Mouse (Mus musculus): ENCODE data around the gene Gal3st2b. TPM values are rescaled to one million over a fixed set of nuclear protein-coding genes. Genes with fewer than 3 reads are reported as not detected.
"Not testable (repeated sequence)": the region's sequence is repeated elsewhere in the genome, so short reads cannot be mapped to it uniquely, and the experiment has no call there.

The Gal3st2b gene
- polyA plus RNA-seq (2012; rRNA removed), result 0.30 and 0.51 TPM in 2 replicates

GRCm38 (mm10) chr1:93918011-93918410 is at the start of gene Gal3st2b:
Gene Gal3st2b (plus strand): TSS chr1:93918311.
- not testable (repeated sequence) for DNase-seq (ENCODE audit: low read depth)

DNA sequence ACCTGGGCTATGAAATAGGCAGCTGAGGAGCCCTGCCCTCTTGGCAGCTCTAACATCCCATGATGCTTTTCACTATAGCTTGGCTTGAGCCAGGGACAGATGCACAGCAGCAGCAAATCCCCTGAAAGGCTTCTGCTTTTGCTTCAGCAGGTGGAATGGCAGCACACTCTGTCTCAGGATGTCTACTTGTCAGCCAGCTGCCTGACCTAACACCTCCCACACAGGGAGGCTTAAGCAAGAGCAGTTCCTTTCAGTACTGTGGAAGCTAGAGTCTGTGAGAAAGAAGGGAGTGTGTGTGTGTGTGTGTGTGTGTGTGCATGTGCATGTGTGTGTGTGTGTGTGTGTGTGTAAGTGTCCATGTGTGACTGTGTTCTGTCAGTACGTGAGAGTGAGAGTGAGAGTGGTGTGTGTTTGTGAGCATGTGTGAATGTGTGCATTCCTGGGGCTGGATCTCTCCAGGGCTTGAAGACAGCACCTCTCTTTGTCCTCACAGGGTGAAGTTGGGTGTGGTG is 46.5 kb upstream of the Gal3st2b start:
- DNase-seq (ENCODE audit: low read depth), result not testable (repeated sequence)

DNA sequence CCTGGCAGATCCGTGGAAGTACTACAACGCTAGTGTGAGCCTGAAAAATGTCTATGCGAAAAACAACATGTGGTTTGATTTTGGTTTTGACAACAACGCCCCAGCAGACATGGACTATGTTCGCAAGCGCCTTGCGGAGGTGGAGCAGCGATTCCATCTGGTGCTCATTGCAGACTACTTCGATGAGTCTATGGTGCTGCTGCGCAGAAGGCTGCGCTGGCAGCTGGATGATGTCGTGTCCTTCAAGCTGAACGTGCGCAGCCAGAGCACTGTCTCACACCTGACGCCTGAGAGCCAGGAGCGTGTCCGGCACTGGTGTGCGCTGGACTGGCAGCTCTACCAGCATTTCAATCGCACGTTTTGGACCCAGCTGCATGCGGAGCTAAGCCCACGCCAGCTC is 43.7 kb upstream of the Gal3st2b start:
- not testable (repeated sequence) for DNase-seq (ENCODE audit: low read depth)

DNA sequence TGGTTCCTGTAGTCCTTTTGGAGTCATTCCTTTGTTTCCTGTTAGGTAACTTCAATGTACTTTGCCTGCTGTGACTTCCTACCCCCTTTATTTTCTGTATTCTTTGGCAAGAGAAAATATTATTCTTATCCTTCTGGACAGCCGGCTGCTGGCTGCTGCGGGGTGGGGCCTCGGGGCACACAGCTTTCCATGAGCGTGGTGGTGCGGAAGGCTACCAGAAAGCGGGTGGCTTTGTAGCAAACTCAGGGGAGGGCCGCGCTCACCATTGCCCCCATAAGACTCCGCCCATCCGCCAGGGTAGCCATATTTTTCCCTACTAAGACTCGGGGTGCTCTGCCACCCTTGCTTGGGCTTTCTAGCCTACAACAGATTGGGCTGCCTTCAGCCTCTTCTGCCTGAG is 36.3 kb upstream of the Gal3st2b start:
- DNase-seq (ENCODE audit: low read depth), result not testable (repeated sequence)

DNA sequence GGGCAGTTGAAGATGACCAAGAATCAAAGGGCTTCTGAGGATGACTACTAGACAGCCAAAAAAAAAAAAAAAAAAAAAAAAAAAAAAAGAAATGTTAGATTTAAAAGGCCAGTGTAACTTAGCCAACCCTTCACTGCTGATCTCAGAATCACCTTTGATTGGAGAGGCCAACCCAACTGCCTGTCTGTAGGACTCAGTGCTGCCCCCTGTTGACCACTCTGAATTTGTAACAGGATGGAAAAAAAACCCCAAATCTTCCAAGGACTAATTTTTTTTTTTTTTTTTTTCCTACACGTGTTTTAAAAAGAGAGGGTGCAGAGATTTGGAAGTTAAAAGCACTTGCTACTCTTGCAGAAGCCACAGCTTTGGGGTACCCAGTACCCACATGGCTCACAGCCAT is 27.2 kb upstream of the Gal3st2b start:
- DNase-seq (ENCODE audit: low read depth), result not testable (repeated sequence)

GRCm38 (mm10) chr1:93897395-93897794 is 20.7 kb upstream of the Gal3st2b start:
- DNase-seq (ENCODE audit: low read depth), result not testable (repeated sequence)

- DNase-seq (ENCODE audit: low read depth), result not testable (repeated sequence)
Measured at GRCm38 (mm10) chr1:93901291-93901690, 16.8 kb upstream of the Gal3st2b start.

DNA sequence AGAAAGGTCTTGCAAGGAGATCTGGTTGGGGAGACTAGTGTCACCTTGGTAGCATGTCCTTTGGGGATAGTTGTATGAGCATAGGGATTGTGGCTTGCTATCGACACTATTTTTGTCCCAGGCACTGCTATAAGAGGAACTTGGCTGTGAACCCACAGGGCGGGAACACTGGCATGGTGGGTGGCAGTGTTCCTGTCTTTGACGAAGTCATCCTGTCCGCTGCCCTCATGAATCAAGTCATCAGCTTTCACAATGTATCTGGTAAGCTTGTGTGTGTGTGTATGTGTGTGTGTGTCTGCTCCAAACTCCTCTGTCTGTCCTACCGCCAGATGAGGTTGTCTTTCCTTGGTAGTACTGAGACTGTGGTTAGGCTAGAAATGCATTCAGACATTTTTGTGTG is 11.4 kb upstream of the Gal3st2b start:
- DNase-seq (ENCODE audit: low read depth), result not testable (repeated sequence)

DNA sequence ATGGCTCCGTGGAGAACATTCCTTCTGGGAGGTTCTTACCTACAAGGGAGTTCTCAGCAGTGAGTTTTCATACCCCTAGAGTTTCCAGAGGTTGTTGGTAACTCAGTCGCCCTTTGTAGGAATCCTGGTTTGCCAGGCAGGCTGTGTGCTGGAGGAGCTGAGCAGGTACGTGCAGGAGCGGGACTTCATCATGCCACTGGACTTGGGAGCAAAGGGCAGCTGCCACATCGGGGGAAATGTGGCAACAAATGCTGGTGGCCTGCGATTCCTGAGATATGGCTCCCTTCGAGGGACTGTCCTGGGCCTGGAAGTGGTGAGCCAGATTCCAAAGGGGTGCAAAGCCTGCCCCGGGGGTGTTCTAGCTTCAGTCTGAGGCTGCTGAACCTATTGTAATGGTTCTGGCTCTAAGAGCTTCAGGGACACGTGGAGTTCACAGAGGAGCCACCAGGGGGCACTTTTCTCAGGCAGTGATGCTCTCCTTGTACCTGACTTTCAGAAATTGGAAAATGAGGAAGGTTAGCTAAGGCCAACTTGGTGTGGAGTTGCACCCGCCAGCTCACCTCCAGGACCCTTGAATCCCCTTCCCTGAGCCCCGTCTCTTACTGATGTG is 9.0 kb upstream of the Gal3st2b start:
- not testable (repeated sequence) for DNase-seq (ENCODE audit: low read depth)

GRCm38 (mm10) chr1:93911877-93912276 is 6.2 kb upstream of the Gal3st2b start:
- not testable (repeated sequence) for DNase-seq (ENCODE audit: low read depth)

DNA sequence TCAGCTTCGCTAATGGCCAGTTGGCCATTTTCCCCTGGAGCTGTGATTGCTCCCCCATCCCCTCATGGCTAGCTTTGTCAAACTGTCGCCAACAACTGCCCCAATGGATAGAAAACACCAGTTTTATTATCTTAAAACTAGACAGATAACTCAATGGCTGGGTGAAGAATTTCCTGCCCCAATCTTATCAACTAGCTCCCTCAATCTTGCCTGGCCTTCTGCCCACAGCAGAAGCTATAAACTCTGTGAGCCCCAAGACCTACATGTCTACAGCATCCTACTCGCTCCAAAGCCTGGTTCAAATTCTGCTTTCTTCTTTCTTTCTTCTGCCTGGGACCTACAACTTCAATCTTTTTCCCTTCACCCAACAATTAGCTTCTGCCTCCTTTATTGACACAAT is 951 bp upstream of the Gal3st2b start:
- not testable (repeated sequence) for DNase-seq (ENCODE audit: low read depth)

- DNase-seq (ENCODE audit: low read depth), result not testable (repeated sequence)
Measured at GRCm38 (mm10) chr1:93918775-93919174, 664 bp downstream of the Gal3st2b start.

GRCm38 (mm10) chr1:93919321-93919720 is 1.2 kb downstream of the Gal3st2b start:
- not testable (repeated sequence) for DNase-seq (ENCODE audit: low read depth)

DNA sequence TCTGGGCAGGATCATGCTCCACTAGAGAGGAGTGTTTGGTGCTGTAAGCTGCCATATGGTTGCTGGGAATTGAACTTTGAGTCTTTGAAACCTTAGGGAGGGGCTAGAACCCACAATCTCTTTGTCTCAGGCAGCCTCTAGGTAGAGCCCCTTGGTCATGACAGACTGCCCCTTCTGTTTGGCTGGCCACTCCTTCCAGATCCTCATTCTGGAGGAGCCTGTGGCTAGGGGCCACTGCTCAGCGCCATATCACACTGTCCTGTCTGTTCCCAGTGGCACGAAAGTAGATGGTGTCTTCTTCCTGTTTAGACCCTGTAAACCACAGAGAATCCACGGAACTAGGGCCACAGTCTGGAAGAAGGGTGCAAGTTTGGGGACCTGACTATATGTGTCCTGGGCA is 4.5 kb downstream of the Gal3st2b start:
- not testable (repeated sequence) for DNase-seq (ENCODE audit: low read depth)

DNA sequence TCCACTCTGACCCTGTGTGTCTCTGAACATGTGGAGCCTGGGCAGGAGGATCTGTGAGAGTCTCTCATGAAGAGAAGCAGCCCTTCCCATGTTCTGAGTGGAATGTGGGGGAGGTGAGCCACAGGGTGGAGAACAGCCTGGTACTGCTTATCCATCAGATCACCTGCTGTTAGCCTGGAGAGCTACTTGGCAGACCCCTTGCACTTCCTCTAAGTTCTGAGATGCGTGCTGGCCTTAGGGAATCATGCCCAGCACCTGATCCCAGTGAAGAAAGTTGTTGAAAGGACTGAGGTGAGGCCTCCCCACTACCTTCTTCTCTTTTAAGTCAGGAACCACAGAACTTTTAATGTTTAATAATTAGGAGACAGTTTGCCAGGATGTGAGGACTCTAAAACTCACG is 5.0 kb downstream of the Gal3st2b start:
- not testable (repeated sequence) for DNase-seq (ENCODE audit: low read depth)

- DNase-seq (ENCODE audit: low read depth), result not testable (repeated sequence)
Measured at GRCm38 (mm10) chr1:93935378-93935777, 17.3 kb downstream of the Gal3st2b start.

DNA sequence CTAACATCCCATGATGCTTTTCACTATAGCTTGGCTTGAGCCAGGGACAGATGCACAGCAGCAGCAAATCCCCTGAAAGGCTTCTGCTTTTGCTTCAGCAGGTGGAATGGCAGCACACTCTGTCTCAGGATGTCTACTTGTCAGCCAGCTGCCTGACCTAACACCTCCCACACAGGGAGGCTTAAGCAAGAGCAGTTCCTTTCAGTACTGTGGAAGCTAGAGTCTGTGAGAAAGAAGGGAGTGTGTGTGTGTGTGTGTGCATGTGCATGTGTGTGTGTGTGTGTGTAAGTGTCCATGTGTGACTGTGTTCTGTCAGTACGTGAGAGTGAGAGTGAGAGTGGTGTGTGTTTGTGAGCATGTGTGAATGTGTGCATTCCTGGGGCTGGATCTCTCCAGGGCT is 19.7 kb downstream of the Gal3st2b start:
- not testable (repeated sequence) for DNase-seq (ENCODE audit: low read depth)

- not testable (repeated sequence) for DNase-seq (ENCODE audit: low read depth)
Measured at GRCm38 (mm10) chr1:93938415-93938814, 20.3 kb downstream of the Gal3st2b start.

- DNase-seq (ENCODE audit: low read depth), result not testable (repeated sequence)
Measured at GRCm38 (mm10) chr1:93949087-93949486, 31.0 kb downstream of the Gal3st2b start.

DNA sequence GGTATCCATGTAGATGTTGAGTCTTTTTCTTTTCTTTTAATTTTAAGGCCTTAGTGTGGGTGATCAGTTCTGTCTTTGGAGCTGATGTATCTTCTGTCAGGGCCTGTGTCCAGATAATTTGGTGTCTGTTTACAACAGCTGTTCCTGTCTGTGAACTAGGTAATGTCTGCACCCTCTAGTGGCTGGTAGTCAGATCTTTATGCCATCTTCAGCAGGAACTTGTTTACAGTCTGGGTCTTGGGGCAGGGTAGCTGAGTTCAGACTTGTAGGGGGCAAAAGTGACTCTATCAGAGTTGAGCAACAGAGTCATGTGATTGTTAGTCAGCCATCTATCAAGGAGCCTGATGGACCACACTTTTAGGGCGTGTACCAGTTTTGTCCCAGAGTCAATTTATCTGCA is 48.4 kb downstream of the Gal3st2b start:
- not testable (repeated sequence) for DNase-seq (ENCODE audit: low read depth)

- DNase-seq (ENCODE audit: low read depth), result not testable (repeated sequence)
Measured at GRCm38 (mm10) chr1:93970380-93970779, 52.3 kb downstream of the Gal3st2b start.

- not testable (repeated sequence) for DNase-seq (ENCODE audit: low read depth)
Measured at GRCm38 (mm10) chr1:93970797-93971196, 52.7 kb downstream of the Gal3st2b start.

DNA sequence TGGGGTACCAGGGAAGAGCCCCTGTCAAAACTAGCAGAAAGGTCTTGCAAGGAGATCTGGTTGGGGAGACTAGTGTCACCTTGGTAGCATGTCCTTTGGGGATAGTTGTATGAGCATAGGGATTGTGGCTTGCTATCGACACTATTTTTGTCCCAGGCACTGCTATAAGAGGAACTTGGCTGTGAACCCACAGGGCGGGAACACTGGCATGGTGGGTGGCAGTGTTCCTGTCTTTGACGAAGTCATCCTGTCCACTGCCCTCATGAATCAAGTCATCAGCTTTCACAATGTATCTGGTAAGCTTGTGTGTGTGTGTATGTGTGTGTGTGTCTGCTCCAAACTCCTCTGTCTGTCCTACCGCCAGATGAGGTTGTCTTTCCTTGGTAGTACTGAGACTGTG is 57.7 kb downstream of the Gal3st2b start:
- not testable (repeated sequence) for DNase-seq (ENCODE audit: low read depth)

GRCm38 (mm10) chr1:93978287-93978686 is 60.2 kb downstream of the Gal3st2b start:
- not testable (repeated sequence) for DNase-seq (ENCODE audit: low read depth)
